Mouse (Mus musculus) bone marrow, adult 2 months (tissue): ENCODE results near the gene Gm20422.

Experiments used
- CTCF ChIP-seq: fragments of 200-500 bp; IDR thresholded peaks from 2 replicates; pipeline ENCODE4 v1.5.1; 2011; ENCODE audit warnings: low read length, control low read depth; ENCODE audit not compliant: control insufficient read depth, insufficient read depth
- POLR2A ChIP-seq: fragments of 200-500 bp; IDR thresholded peaks from 2 replicates; pipeline ENCODE4 v1.6.1; 2011; ENCODE audit warnings: low read depth, mild to moderate bottlenecking, control low read depth, low read length, borderline replicate concordance; ENCODE audit not compliant: control insufficient read depth

GRCm38 (mm10) chr8:69740763-69741162, 33.9 kb downstream of the Gm20422 start:
- no peak for TF ChIP-seq CTCF
- no peak for TF ChIP-seq POLR2A
